Mouse (Mus musculus) stomach, postnatal 0 days (tissue): ENCODE data around the gene Zbtb49. TPM values are rescaled to one million over a fixed set of nuclear protein-coding genes. Genes with fewer than 3 reads are reported as not detected.

Experiments used
- ATAC-seq: fragments of 200-750 bp; cut with Nextera tagmentation; 2 replicates; pipeline ENCODE4 v1.8.0; 2017; ENCODE audit not compliant: low FRiP score, low TSS enrichment
- DNase-seq: peaks from one replicate; pipeline ENCODE4 v3.0.0-alpha.2; 2016; ENCODE audit warnings: low spot score
- H3K27ac ChIP-seq: fragments of 300-500 bp; sonication (generic); replicated peaks from 2 replicates; pipeline ENCODE4 v1.5.1; 2014; ENCODE audit warnings: mild to moderate bottlenecking, control low read depth
- H3K27me3 ChIP-seq: fragments of 300-500 bp; sonication (generic); 2 replicates; pipeline ENCODE4 v1.6.1; 2014; ENCODE audit warnings: low read length; ENCODE audit not compliant: control insufficient read depth, insufficient read depth
- H3K36me3 ChIP-seq: fragments of 300-500 bp; sonication (generic); 2 replicates; pipeline ENCODE4 v1.6.1; 2014; ENCODE audit warnings: low read length, mixed read lengths; ENCODE audit not compliant: control insufficient read depth, insufficient read depth
- H3K4me1 ChIP-seq: fragments of 300-500 bp; sonication (generic); replicated peaks from 2 replicates; pipeline ENCODE4 v1.6.1; 2014; ENCODE audit warnings: antibody characterized with exemption; ENCODE audit not compliant: control insufficient read depth, insufficient read depth
- H3K4me2 ChIP-seq: fragments of 300-500 bp; sonication (generic); replicated peaks from 2 replicates; pipeline ENCODE4 v1.6.1; 2014; ENCODE audit warnings: low read depth, mild to moderate bottlenecking, control low read depth, moderate library complexity
- H3K4me3 ChIP-seq: fragments of 300-500 bp; sonication (generic); 2 replicates; pipeline ENCODE4 v1.5.1; 2014; ENCODE audit warnings: low read depth, low read length, control low read depth
- H3K9ac ChIP-seq: fragments of 300-500 bp; sonication (generic); 2 replicates; pipeline ENCODE4 v1.6.1; 2014; ENCODE audit warnings: mild to moderate bottlenecking, low read length, control low read depth, mixed read lengths
- H3K9me3 ChIP-seq: fragments of 300-500 bp; sonication (generic); 2 replicates; pipeline ENCODE4 v1.6.1; 2016; ENCODE audit warnings: low read length; ENCODE audit not compliant: control insufficient read depth
- CTCF ChIP-seq: IDR thresholded peaks from 2 replicates; pipeline ENCODE4 v1.5.1; 2016; ENCODE audit warnings: antibody characterized with exemption, low read depth, mild to moderate bottlenecking, moderate library complexity
- EP300 ChIP-seq: optimal IDR thresholded peaks from 2 replicates; pipeline ENCODE3; 2016; ENCODE audit warnings: antibody characterized with exemption
- WGBS: fragments of 180-500 bp; shearing (Covaris S2); extraction: QIAGEN DNeasy Blood & Tissue Kit; methylation state at CpG from one replicate; pipeline ENCODE4 v1.1.7; 2014; 5-methylcytosine and 5-hydroxymethylcytosine counted together
- polyA plus RNA-seq: library from polyadenylated mRNA; unstranded; fragments of >200 nt; fragmentation: Nextera tagmentation; extraction: Ambion mirVana; gene quantifications from 2 replicates; pipeline ENCODE4 v1.2.1, GENCODE M21; 2015

Zbtb49 gene
- polyA plus RNA-seq, 1 experiment from 2014 or later: 4.2 TPM

DNA sequence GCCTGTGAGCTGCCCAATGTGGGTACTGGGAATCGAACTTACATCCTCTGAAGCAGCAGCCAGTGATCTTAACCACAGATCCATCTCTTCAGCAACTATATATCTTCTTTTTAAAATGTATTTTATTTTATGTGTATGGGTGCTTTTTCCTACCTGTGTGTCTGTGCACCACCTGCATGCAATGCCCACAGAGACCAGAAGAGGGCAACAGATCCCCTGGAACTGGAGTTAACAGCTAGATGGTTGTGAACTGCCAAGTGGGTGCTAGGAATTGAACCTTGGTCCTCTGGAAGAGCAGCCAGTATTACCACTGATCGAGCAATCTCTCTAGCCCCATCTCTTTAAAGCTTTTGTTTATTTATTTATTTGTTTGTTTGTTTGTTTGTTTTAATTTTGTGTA, 16.4 kb upstream of the Zbtb49 start:
- WGBS: 90% methylated on average over 2 of the region's 2 CpGs

DNA sequence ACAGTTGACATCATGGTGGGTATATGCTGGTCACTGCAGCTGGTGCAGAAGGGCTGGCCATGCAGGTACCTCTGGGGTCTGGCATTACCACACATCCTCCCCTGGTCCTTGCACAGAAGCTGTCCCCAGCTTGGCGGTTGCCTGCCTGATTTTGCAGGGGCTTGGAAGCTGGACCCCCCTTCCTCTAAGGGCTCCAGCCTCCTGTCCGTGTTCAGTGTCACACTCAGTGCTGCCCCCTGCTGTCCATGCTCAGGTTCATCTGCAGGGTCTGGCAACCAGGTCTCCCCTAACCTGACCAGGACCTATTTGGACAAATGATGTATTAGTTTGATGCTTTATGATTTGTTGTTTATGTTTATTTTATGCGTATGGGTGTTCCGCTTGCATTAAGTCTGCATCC, 15.2 kb upstream of the Zbtb49 start:
- H3K4me3 ChIP-seq: no peak overlapping the region
- DNase-seq (peak; percentile 65), ATAC-seq (no peak)
- WGBS: 70% methylated on average over 4 of the region's 4 CpGs
- no peaks in the 10 kb centered on the region for H3K9me3 ChIP-seq
- peaks cover 15% of the 10 kb centered on the region for H3K36me3 ChIP-seq
- H3K27ac ChIP-seq: no peak overlapping the region
- H3K4me1 ChIP-seq: no peaks in the 10 kb centered on the region
- no peaks in the 10 kb centered on the region for H3K27me3 ChIP-seq
- no peak for TF ChIP-seq EP300
- TF ChIP-seq CTCF: peak; percentile 76
- no peak overlapping the region for H3K4me2 ChIP-seq
- H3K9ac ChIP-seq: no peak overlapping the region

More for the DNA sequence above, 16.4 kb upstream of the Zbtb49 start:
- H3K27ac ChIP-seq: no peak overlapping the region
- H3K4me2 ChIP-seq: no peak overlapping the region
- no peak overlapping the region for H3K9ac ChIP-seq
- no peaks in the 10 kb centered on the region for H3K4me1 ChIP-seq
- no peaks in the 10 kb centered on the region for H3K9me3 ChIP-seq
- no peak for TF ChIP-seq EP300
- TF ChIP-seq CTCF: peak; percentile 40
- no peak for ATAC-seq
- peaks cover 12% of the 10 kb centered on the region for H3K36me3 ChIP-seq
- DNase-seq: no peak
- no peak overlapping the region for H3K4me3 ChIP-seq
- H3K27me3 ChIP-seq: no peaks in the 10 kb centered on the region

DNA sequence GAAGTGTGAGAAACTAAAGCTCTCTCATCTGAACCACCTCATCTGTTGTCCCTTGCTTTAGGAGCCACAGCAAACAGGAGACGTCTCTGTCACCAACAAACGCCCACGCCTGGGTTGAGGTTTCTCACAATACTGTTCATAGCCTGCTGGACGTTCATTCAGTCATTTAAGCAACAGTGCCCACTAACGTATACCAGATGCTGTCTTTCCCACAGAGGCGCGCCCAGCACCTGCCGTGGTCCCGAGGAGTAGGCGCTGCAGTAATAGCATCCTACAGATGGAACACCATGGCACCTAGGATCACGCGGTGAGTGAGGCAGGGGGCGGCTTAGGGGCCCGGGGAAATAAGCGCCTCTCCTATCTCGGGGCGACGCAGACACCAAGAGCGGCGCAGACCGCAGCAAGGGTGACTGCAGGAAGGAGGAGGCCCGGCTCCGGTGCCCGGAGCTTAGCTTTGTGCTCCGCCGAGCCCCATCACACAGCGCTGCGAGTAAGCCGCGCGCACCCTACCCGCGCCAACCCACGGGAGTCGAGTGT, 418 bp downstream of the Zbtb49 start:
- H3K4me1 ChIP-seq: peaks cover 6% of the 10 kb centered on the region; the same call in 1 of the 2 replicates
- H3K4me2 ChIP-seq: peak overlapping the region; percentile 90
- peak overlapping the region; percentile 80 for H3K27ac ChIP-seq
- H3K27me3 ChIP-seq: no peaks in the 10 kb centered on the region
- ATAC-seq (peak; percentile 82), DNase-seq (no peak)
- under 1% methylated on average over 33 of the region's 35 CpGs for WGBS
- peak overlapping the region; percentile 87 for H3K9ac ChIP-seq
- peak overlapping the region; percentile 85 for H3K4me3 ChIP-seq
- TF ChIP-seq EP300 (no peak), CTCF (no peak)
- peaks cover 9% of the 10 kb centered on the region; the same call in 1 of the 2 replicates for H3K36me3 ChIP-seq
- H3K9me3 ChIP-seq: no peaks in the 10 kb centered on the region

DNA sequence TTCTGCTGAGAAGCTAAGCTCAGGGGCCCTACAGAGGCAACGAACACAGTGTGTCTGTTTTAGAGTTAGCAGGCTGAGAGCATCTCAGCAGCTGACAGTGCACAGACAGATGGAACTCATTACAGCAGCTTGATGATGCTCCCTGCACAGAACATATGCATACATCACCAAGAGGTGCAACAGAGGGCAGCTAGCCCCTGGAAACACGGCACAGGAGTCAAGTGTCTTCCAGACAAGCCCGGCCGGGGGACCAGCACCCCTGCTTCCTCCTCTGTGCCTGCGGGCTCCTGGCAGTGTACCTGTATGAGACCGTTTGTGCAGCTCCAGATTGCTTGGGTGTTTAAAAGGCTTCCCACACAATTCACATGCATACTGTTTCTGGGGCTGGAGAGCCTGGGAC, 7.2 kb downstream of the Zbtb49 start:
- no peak for TF ChIP-seq EP300
- TF ChIP-seq CTCF: no peak
- H3K9me3 ChIP-seq: no peaks in the 10 kb centered on the region
- 73% methylated on average over 6 of the region's 6 CpGs for WGBS
- H3K27me3 ChIP-seq: no peaks in the 10 kb centered on the region
- H3K36me3 ChIP-seq: peaks cover 29% of the 10 kb centered on the region
- H3K4me1 ChIP-seq: no peaks in the 10 kb centered on the region
- ATAC-seq (no peak), DNase-seq (no peak)
- H3K4me2 ChIP-seq: no peak overlapping the region
- H3K27ac ChIP-seq: no peak overlapping the region
- no peak overlapping the region for H3K9ac ChIP-seq
- H3K4me3 ChIP-seq: no peak overlapping the region

DNA sequence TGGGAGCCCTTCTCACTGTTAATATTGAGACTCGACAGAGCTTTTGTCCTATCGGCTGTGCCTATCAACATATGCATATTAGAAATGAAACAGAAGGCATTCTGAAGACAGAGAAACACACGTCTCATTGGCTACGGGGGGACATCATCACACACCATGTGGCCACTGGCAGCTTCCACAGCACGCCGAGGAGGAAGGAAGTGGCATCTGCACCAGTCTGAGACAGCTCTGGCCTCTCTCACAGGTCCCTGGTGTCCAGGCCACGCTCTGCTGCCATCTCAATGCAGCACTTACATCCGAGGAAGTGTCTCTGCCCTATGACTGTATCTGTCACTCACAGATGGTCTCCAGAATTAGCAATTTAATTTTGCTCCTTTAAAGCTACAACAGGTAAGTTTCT, 8.6 kb downstream of the Zbtb49 start:
- TF ChIP-seq EP300 (no peak), CTCF (no peak)
- Histone ChIP-seq H3K4me3 (no peak overlapping the region), H3K4me1 (no peaks in the 10 kb centered on the region), H3K4me2 (no peak overlapping the region), H3K9ac (no peak overlapping the region), H3K27ac (no peak overlapping the region), H3K36me3 (peaks cover 29% of the 10 kb centered on the region), H3K9me3 (no peaks in the 10 kb centered on the region), H3K27me3 (no peaks in the 10 kb centered on the region)
- DNase-seq (no peak), ATAC-seq (no peak)
- 91% methylated on average over 8 of the region's 8 CpGs for WGBS

DNA sequence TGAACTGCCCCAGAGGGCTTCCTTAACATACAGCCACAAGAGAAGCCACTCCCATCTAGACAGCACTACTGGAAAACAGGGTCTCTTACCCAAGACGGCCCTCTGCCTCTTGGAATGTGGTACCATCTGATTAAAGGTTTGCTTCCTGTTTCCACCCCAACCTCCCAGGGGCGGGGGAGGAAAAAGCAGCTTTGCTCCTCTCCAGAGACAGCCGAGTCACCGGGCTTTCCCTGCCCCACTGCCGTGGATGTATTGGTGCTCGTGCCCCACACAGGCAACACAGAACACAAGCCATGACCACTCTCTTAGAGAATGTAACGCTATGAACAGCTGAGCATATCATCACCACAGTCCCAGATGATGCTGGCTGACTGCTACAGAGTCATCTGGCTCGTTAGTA, 11.3 kb downstream of the Zbtb49 start:
- no peak overlapping the region for H3K4me3 ChIP-seq

More for the DNA sequence above, 11.3 kb downstream of the Zbtb49 start:
- TF ChIP-seq EP300: no peak
- TF ChIP-seq CTCF: no peak
- H3K27me3 ChIP-seq: no peaks in the 10 kb centered on the region
- no peak overlapping the region for H3K4me2 ChIP-seq
- ATAC-seq: no peak
- H3K9me3 ChIP-seq: no peaks in the 10 kb centered on the region
- H3K9ac ChIP-seq: no peak overlapping the region
- H3K27ac ChIP-seq: no peak overlapping the region
- 73% methylated on average over 8 of the region's 8 CpGs for WGBS
- peaks cover 22% of the 10 kb centered on the region for H3K36me3 ChIP-seq
- H3K4me1 ChIP-seq: no peaks in the 10 kb centered on the region
- no peak for DNase-seq
